Mouse (Mus musculus) pancreas, adult 10 weeks (tissue): Measurements from ENCODE around the gene Cel. TPM values are rescaled to one million over a fixed set of nuclear protein-coding genes. Genes with fewer than 3 reads are reported as not detected.

Experiments used
- polyA plus RNA-seq: library from polyadenylated mRNA; stranded (reverse); fragments of 350-450 nt; fragmentation: Illumina TruSeq; extraction: RNeasy Lipid Tissue Mini Kit (QIAGEN cat#74804); gene quantifications from one replicate; pipeline ENCODE4 v1.2.3, GENCODE M21; 2015; ENCODE audit warnings: low read depth, low replicate concordance; ENCODE audit not compliant: insufficient read depth

Cel gene
- polyA plus RNA-seq, result 9,434 TPM

DNA sequence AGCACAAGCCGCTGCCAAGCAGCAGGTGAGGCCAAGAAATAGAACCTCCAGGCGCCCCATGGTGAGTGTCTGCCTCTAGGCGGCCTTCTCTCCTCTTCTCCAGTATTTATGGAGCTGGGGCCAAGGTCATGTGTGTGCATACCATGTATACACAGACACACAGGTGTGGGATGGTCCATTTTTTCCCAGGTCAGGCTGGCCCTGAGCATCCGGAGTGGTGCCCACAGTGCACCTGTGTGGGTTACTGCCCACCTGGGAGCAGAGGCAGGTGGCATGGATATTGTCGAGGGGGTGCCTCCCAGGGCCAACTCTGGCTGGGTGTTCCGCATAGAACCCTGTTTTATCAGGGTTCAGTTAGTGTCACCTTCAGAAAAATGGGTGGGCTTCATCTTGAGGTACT is at the start of gene Cel:
Gene Cel (minus strand): TSS at position 101 of the 400 bp plus-strand sequence.

DNA sequence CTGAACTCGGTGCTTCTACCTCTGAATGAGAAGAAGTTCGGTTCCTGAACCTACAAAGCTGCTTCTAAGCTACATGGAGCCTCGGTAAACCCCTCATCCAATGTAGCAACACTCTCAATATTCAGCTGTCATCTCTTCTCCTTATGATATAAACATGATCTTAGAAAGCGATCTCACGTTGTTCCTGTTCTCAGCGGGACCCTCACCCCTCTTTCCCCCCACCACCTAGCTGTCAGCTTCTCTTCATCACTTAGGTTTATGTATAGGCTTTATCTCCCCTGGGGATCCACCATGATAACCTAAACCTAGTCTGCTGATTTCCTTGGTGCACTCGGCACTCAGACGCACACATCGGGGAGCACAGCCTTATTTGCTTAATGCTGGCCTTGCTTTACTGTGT is 20.4 kb upstream of the Cel start, which contains the start of gene Gtf3c5:
Gene Gtf3c5 (minus strand): TSS at position 101 of the 400 bp plus-strand sequence.

GRCm38 (mm10) chr2:28512798-28513401 is 50.3 kb downstream of the Cel start, which contains the start of gene Ralgds:
Ralgds (plus strand) TSS chr2:28513125.

GRCm38 (mm10) chr2:28505795-28506194 is 57.4 kb downstream of the Cel start, which contains the start of gene Gm10134:
Gm10134 (plus strand) TSS chr2:28506095.

Other genes with a start within 250 kb of the Cel start
- gene Ppp1r26, start 116.6 kb downstream of the Cel start, polyA plus RNA-seq, result 1.2 TPM
- not detected for gene 1700007K13Rik, start 97.1 kb downstream of the Cel start, polyA plus RNA-seq
- gene Mrps2, start 95.3 kb downstream of the Cel start, polyA plus RNA-seq, result 7.0 TPM
- gene Gbgt1, start 66.5 kb downstream of the Cel start, polyA plus RNA-seq, result 1.9 TPM
- 6.6 TPM for gene Gm10134, start 57.3 kb downstream of the Cel start, polyA plus RNA-seq
- gene Ralgds, start 50.3 kb downstream of the Cel start, polyA plus RNA-seq, result 11.4 TPM
- gene Gtf3c5, start 20.3 kb upstream of the Cel start, polyA plus RNA-seq, result 23.0 TPM
- not detected for gene Gfi1b, start 58.6 kb upstream of the Cel start, polyA plus RNA-seq
- gene Tsc1, start 77.8 kb upstream of the Cel start, polyA plus RNA-seq, result 4.7 TPM
- not detected for gene Spaca9, start 136.3 kb upstream of the Cel start, polyA plus RNA-seq
- gene Ak8, start 136.8 kb upstream of the Cel start, polyA plus RNA-seq, result not detected